Mouse (Mus musculus) heart, adult 9 months (tissue): Measurements from ENCODE around the gene Aldh3a2.
"Not testable (repeated sequence)": the region's sequence is repeated elsewhere in the genome, so short reads cannot be mapped to it uniquely, and the experiment has no call there.

Experiments
- DNase-seq, 2 experiments: peaks; one replicate each; pipeline ENCODE4 v3.0.0; 2022; ENCODE audit warnings: low spot score in 2 of 2

The Aldh3a2 gene

DNA sequence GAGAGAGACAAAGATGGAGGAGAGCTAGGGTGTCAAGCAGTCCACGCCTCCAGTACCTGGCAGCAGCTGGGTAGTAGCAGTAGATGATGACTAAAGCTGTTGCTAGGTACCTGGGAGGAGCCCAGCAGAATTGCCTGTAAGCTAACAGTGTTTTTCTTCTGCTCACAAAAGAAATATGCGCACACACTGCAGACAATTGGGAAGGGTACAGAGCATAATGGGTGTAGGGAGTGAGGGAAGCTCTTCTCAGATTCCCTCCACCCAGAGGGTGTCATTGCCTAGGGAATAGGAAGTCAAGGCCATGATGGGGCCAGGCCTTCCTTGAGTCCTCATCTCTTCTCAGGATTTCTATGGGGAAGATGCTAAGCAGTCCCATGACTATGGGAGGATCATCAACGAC is 51.3 kb downstream of the Aldh3a2 start:
- no peak for DNase-seq

- DNase-seq = no peak
Measured at GRCm38 (mm10) chr11:61212102-61212501, 55.2 kb downstream of the Aldh3a2 start.

DNA sequence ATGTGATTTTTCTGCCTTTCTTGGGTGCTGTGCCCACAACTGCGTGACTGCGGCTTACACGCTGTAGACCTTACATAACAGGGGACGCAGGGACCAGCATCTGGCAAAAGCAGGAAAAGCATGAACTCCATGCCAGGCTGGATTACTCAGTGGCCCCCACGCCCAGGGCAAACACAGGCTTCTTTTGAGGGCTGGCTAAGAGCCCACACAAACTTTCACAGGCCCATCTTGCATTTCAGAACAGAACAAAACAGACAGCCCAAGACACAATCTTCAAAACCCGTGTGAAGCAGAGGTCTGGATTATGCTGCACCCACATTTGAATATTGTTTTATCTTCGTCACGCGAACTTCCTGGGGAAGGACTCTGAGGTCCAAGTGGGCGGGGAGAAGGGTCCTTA is 58.9 kb downstream of the Aldh3a2 start:
- peak; percentile 29 to 46 for DNase-seq

DNA sequence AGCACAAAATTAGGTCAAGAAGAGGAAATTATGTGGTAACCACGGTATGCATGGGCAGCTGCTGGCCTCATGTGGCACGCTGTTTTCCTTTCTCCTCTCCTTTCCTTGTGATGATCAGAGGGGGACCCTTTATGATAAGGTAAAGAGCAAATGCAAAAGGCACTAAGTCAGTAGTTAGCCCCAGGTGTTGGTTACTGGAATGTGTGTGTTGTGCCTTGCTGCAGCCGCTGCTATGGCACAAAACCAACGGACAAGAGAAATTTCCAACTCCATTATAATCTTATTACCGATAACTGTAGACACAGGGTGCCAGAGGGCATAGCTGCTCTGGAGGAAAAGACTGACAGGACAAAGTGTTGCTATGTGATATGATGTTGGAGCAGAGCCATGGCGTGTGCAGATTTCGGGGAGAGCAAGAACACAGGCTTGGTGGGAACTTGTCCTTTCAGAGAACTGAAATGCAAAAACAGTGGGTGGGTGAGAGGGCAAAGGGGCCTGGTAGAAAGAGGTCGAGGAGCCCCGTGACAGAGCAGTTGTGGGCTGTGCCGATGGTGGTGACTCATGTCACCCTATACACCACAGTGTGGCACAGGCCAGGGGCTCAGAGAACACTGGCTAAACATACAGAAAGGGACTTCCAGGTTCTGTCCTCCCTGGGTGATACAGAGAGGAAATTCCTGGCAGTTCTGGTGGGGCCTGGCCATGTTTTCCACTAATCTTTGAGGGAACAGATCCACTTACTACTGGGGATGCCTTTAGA is 59.6 kb downstream of the Aldh3a2 start, which contains the start of gene Aldh3a1:
Aldh3a1 (plus strand) TSS at position 51 of the 760 bp plus-strand sequence.
- DNase-seq = no peak

- DNase-seq = no peak
Measured at GRCm38 (mm10) chr11:61206136-61206535, 61.1 kb downstream of the Aldh3a2 start.

DNA sequence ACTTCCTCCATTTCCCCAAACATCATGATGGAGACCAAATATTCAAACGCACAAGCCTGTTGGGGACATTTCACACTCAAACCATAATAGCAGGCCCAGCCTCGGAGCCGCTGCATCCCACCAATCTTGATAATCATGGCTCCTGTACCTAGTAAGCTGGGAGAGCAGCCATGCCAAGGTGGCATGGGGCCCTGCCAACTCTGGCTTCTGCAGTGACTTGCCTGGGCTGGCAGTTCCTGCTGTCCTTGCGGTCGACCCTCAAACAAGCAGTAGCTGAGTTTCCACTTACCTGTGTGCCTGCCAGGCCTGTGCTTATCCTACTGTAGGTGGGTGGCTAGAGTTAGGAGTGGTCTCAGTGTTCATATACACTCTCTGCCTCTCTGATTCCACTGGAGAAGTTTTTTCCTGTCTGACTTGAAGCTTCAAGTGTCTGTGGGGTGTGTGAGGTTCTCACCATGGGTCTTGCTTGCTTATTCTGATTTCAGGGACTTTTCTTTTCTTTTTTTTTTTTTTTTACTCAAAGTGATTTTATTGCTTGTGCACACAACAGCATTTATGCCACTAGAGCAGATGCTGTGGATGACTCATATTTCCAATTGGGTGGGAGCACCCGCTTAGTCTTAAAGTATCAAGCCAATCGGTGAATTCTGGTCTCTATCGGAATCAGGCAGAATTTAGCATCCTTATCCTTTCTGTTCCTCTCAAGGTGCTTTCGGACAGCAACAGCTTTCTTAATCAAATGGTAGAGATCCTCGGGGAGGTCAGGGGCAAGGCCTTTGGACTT is 61.9 kb downstream of the Aldh3a2 start:
- DNase-seq = no peak

DNA sequence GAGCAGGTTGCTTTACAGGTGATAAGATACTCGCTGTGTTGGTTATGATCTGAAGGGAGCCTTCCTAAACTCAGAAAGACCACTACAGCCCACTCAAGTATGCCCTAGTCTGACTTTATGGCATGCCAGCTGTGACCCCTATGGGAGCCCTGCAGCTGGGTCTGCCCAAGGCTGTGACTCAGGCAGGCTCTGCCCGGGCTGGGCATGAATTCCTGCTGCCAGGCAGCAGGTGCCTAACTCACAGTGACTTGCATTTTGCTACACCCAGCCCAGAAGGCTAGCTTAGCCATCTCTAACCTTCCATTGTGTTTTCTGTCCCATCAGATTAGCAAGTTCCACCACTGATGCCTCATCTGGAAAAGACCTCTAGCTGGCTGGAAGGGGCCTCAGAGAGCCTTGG is 64.5 kb downstream of the Aldh3a2 start:
- DNase-seq = no peak

DNA sequence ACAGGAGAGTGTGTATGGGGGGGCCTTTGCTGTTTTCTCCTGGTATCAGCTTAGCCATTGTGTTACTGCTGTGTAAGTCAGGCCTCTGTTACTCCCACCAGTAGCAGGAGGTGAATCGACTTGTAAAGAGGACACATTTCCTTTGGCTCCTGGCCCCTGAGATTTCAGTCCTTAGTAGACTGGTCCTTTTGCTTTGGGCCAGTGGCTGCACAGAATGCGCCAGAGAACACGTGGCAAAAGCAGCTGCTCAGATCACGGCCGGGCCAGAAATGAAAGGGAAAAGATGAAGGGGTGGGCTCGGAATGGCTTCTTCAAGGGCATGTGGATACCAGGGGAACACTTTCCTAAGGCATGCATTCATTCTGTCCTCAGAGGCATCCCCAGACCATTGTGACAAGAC is 65.1 kb downstream of the Aldh3a2 start:
- no peak for DNase-seq

DNA sequence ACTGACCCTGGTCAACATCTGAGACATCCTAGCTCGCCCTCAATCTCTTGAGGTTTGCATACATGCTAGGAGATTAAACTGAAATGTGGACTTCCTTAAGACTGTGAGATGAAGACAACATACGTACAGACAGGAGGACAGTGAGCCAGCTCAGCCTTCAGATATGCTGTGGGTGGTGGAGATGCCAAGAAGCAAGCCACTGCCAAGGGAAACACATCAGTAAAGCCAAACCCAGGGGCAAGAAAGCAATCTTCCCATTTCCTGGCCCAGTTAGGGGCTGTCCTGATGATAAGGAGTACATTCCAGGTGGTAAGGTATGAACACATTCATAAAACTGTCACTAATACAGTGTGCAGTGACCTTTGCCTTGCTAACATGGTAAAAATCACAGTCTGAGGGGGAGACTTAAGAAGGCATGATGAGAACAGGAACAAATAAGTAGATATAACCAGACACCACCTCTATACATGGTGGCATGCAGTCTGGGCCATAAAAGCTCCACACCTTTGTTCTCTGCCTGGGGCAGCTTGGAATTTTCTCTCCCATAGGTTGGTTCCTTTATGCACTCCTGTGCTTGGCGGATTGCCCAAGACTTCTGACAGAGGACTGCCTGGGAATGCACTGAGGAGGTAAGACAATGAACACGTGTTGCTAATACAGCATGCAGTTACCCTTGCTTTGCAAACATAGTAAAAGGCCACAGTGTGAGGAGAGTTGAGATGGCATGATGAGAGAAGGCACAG is 67.5 kb downstream of the Aldh3a2 start:
- DNase-seq = no peak

DNA sequence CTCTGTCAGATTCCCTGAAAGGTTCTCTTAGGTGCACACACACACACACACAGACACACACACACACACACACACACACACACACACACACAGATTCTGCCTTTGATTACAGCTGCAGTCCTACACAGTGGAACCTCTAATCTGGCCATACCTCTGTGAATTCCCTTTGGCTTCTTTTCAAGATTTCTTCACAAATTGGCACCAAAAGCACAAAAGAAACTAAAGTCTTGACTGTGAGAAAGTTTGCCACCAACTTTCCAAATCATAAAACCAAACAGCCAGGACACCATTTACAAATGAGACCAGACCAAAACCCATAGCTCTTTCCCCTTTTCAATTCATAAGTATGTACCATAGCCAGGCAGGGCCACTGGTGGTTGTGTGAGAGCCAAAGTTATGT is 69.3 kb downstream of the Aldh3a2 start:
- DNase-seq = no peak

DNA sequence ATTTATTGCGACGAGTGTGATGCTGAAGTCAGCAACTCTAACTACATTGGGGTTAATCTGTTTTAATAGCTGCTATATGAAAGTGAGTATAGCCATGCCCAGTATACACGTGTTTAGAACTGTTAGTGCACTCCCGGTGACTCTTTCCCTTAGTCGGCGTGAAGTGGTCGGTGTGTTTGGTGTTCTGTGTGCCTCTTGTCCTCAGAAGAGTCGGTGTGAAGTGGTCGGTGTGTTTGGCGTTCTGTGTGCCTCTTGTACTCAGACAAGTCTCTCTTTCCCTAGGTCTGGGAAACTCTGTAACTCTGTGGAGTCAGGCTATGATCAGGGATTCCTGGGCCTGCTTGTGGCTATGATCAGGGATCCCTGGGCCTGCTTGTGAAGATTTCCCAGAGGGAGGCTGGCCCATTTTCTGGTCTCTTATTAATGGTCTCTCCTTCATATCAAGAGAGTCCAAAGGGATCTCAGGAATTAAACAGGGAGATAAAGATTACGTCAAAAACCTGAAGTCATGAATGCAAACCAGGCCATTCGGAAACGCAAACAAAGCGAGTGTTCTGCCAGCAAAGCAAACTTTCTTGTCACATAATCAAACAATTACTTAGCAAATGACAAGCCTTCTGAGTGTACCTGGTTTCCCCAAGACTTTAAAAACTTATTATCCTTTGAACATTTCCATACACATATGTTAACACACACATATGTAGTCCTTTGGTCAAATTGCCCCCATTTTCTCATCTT is 70.5 kb downstream of the Aldh3a2 start:
- no peak for DNase-seq

DNA sequence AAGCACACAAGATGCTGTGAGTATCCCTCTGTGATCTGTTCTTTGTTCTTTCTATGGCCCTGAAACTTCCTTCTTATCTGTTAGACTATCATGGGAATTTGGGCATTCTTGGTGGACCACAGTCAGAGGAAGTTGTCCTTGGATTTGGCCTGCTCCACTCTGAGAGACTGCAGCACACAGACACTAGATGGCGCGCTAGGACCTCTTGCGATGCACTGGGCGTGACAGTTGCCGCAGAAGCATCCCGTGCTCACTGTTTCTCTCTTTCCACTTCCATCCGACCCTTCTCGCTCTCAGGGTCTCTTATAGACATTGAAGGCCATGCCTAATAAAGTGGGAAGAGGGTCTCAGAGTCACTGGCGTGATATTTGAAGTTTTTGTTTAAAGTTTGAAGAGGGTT is 73.9 kb downstream of the Aldh3a2 start:
- DNase-seq = peak; percentile 56 to 78

GRCm38 (mm10) chr11:61192779-61193178 is 74.5 kb downstream of the Aldh3a2 start:
- DNase-seq = no peak

GRCm38 (mm10) chr11:61192123-61192522 is 75.1 kb downstream of the Aldh3a2 start:
- not testable (repeated sequence) for DNase-seq

- no peak for DNase-seq
Measured at GRCm38 (mm10) chr11:61190776-61191175, 76.5 kb downstream of the Aldh3a2 start.

GRCm38 (mm10) chr11:61183820-61184219 is 83.4 kb downstream of the Aldh3a2 start:
- no peak for DNase-seq

DNA sequence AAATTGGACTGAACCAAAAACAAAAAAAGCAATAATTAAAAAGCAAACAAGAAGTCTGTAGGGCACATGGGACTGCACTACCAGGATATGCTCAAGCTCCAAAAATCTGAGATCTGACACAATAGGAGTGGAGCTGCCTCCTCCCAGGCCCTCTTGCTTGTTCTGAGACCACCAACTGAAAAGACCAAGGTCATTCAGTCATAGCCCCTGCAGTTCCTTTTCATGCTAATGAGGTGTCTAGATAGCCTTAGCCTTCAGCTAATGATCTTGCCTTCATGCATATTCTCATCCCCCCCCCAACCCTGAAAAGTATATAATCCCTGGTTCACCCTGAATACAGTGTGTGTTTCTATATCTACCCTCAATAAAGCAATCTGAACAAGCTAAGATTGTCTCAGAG is 85.6 kb downstream of the Aldh3a2 start:
- DNase-seq = no peak

DNA sequence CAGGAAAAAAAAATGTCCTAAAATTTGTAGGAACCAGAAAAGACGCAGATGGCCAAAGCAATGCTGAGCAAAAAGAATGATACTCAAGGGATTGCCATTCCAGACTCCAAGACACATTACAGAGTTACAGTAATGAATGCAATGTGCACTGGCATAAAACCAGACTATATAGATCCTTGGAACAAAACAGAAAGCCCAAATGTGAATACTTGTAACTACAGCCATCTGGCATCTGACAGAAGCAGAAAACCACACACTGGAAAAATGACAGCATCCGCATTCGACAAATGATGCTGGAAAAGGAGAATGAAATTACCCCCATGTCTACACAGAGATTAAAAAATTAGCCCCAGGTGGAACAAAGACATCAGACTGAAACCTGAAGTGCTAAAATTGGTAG is 86.9 kb downstream of the Aldh3a2 start:
- DNase-seq = no peak

GRCm38 (mm10) chr11:61176321-61176720 is 90.9 kb downstream of the Aldh3a2 start:
- DNase-seq = no peak

GRCm38 (mm10) chr11:61175778-61176177 is 91.5 kb downstream of the Aldh3a2 start:
- DNase-seq = no peak

GRCm38 (mm10) chr11:61174821-61175658 is 92.2 kb downstream of the Aldh3a2 start, which contains the start of gene Usp22:
Usp22 (minus strand) TSS chr11:61175055.
- peak; percentile 100 for DNase-seq
